In genomic region chr5:77374945-77375344, GRCm38 (mm10) we compare ENCODE assay signal across 18 mouse cellular contexts. TPM values are rescaled to one million over a fixed set of nuclear protein-coding genes. Genes with fewer than 3 reads are reported as not detected.
DNase-seq lines count a peak whose midpoint lies in the region; ATAC-seq and TF ChIP-seq lines count a peak whose summit lies in the region.
"Had no signal": no experiment of that assay in that cellular context is flagged by ENCODE, and none has a peak within 500 bp of the region (broad histone marks: within the 10 kb centered on the region; RNA-seq: fewer than 3 reads in every experiment).

No protein-coding gene starts in this region.

- H3K4me3 ChIP-seq in gastrocnemius, adult 2 months = no peak overlapping the region
- H3K4me3 ChIP-seq in kidney, postnatal 0 days (replicated peaks; ENCODE audit: low read depth, low read length) = no peak overlapping the region
- H3K4me3 ChIP-seq in cerebellum, adult 2 months (replicated peaks; ENCODE audit: insufficient read depth, low read depth, low read length) = no peak overlapping the region
- H3K4me3 ChIP-seq: forebrain, embryonic 15.5 days; hindbrain, embryonic 12.5 days; liver, embryonic 12.5 days; neural tube, embryonic 15.5 days; stomach, embryonic 15.5 days had no signal

- no peaks in the 10 kb centered on the region for H3K27me3 ChIP-seq in kidney, postnatal 0 days (ENCODE audit: insufficient read depth, low read length)
- no peaks in the 10 kb centered on the region for H3K27me3 ChIP-seq in cerebellum, adult 2 months (ENCODE audit: control insufficient read depth, insufficient read depth, low read length)
- H3K27me3 ChIP-seq: forebrain, embryonic 15.5 days; hindbrain, embryonic 12.5 days; liver, embryonic 12.5 days; neural tube, embryonic 15.5 days; stomach, embryonic 15.5 days had no signal

- WGBS in kidney, postnatal 0 days = 47% methylated on average over 3 of the region's 3 CpGs
- 81% methylated on average over 3 of the region's 3 CpGs for WGBS in cerebellum, adult 2 months

- H3K4me1 ChIP-seq in kidney, postnatal 0 days (replicated peaks; ENCODE audit: insufficient read depth, low read length) = peaks cover 16% of the 10 kb centered on the region
- no peaks in the 10 kb centered on the region for H3K4me1 ChIP-seq in cerebellum, adult 2 months (ENCODE audit: control insufficient read depth, insufficient read depth, low read length)
- H3K4me1 ChIP-seq: forebrain, embryonic 15.5 days; hindbrain, embryonic 12.5 days; neural tube, embryonic 15.5 days had no signal

- no peak overlapping the region for H3K9ac ChIP-seq in kidney, postnatal 0 days (ENCODE audit: low read depth, low read length)
- H3K9ac ChIP-seq: forebrain, embryonic 15.5 days; hindbrain, embryonic 12.5 days; liver, embryonic 12.5 days; neural tube, embryonic 15.5 days; stomach, embryonic 15.5 days had no signal

- TF ChIP-seq POLR2A in cerebellum, adult 2 months (IDR thresholded peaks at IDR 0.05; ENCODE audit: borderline replicate concordance, insufficient read depth, low read length) = no peak

- ATAC-seq in kidney, postnatal 0 days (replicated peaks; ENCODE audit: low FRiP score, low read depth) = no peak; the same call in 1 of the 2 replicates
- peak; percentile 69 for ATAC-seq in megakaryocyte progenitor cell, adult 5-6 weeks (replicated peaks; ENCODE audit: poor library complexity)
- ATAC-seq: forebrain, embryonic 15.5 days; liver, embryonic 12.5 days had no signal

- TF ChIP-seq CTCF in gastrocnemius, adult 2 months (IDR thresholded peaks at IDR 0.05) = no peak
- TF ChIP-seq CTCF in kidney, postnatal 0 days (IDR thresholded peaks at IDR 0.05; ENCODE audit: low read depth) = no peak
- no peak for TF ChIP-seq CTCF in cerebellum, adult 2 months (IDR thresholded peaks at IDR 0.05; ENCODE audit: borderline replicate concordance, insufficient read depth, low read depth, low read length)

- H3K27ac ChIP-seq in gastrocnemius, adult 2 months = peak overlapping the region; percentile 68
- no peak overlapping the region for H3K27ac ChIP-seq in kidney, postnatal 0 days
- H3K27ac ChIP-seq in cerebellum, adult 2 months (ENCODE audit: insufficient read depth, low read length) = no peak overlapping the region
- H3K27ac ChIP-seq: forebrain, embryonic 15.5 days; hindbrain, embryonic 12.5 days; liver, embryonic 12.5 days; neural tube, embryonic 15.5 days; stomach, embryonic 15.5 days had no signal

- intact Hi-C loops in gastrocnemius, adult 2 months (cut with DNase I) = no loop called here

- H3K9me3 ChIP-seq in kidney, postnatal 0 days (replicated peaks; ENCODE audit: low read length) = no peaks in the 10 kb centered on the region
- H3K9me3 ChIP-seq: forebrain, embryonic 15.5 days; hindbrain, embryonic 12.5 days; liver, embryonic 12.5 days; neural tube, embryonic 15.5 days; stomach, embryonic 15.5 days had no signal

- H3K4me2 ChIP-seq in kidney, postnatal 0 days (ENCODE audit: low read length) = no peak overlapping the region
- H3K4me2 ChIP-seq: forebrain, embryonic 15.5 days; hindbrain, embryonic 12.5 days; liver, embryonic 12.5 days; neural tube, embryonic 15.5 days; stomach, embryonic 15.5 days had no signal

- no peaks in the 10 kb centered on the region for H3K36me3 ChIP-seq in kidney, postnatal 0 days (ENCODE audit: insufficient read depth, low read length)
- H3K36me3 ChIP-seq: forebrain, embryonic 15.5 days; hindbrain, embryonic 12.5 days; liver, embryonic 12.5 days; neural tube, embryonic 15.5 days; stomach, embryonic 15.5 days had no signal

- no peak for DNase-seq in gastrocnemius, adult 2 months
- DNase-seq in gastrocnemius, adult 8-10 months (ENCODE audit: low spot score in 2 of 2) = no peak
- peak; percentile 50 for DNase-seq in kidney, postnatal 0 days (ENCODE audit: low spot score)
- no peak for DNase-seq in kidney, postnatal 4 days
- DNase-seq in adipocyte (ENCODE audit: low spot score) = peak; percentile 64
- DNase-seq in spleen, adult 12 weeks (ENCODE audit: low spot score) = no peak
- DNase-seq in cerebellum, adult 2 months = no peak
- DNase-seq: adrenal gland, postnatal 25 days; B cell, adult 2 months; cerebellum, postnatal 10 days; gastrocnemius, postnatal 10 days; thymus, postnatal 25 days had no signal

RNA-seq across cellular contexts. Expression of gene Igfbp7, which starts 32.9 kb away (rescaled TPM):
- 10 to 100 TPM; 63.6 to 92.5 TPM for total RNA-seq in gastrocnemius, adult 2 months (2021)
- 10 to 100 TPM; 34.1 to 69.3 (median 46.6) TPM for total RNA-seq in gastrocnemius, adult 8-10 months (2022)
- 1,308 and 1,398 TPM in 2 replicates for polyA plus RNA-seq in kidney, postnatal 0 days (2015; fragmentation: Nextera tagmentation; extraction: Ambion mirVana)
- 0.96 and 1.5 TPM in 2 replicates for total RNA-seq in megakaryocyte progenitor cell, adult 5-6 weeks (2015)
- 0.44 and 0.79 TPM in 2 replicates for total RNA-seq in megakaryocyte progenitor cell, adult 5-6 weeks (2017)
- polyA plus RNA-seq in cerebellum, adult 2 months (2012; rRNA removed) = 82.5 and 96.5 TPM in 2 replicates

Comparison
In these comparisons a context has a peak if more than half of its experiments do, and no peak if none do; other contexts are left out.
1. DNase-seq: peak in kidney, postnatal 0 days (single experiment) and adipocyte (single experiment); none in gastrocnemius, adult 2 months (single experiment), gastrocnemius, adult 8-10 months (0 of 2), kidney, postnatal 4 days (0 of 2), spleen, adult 12 weeks (single experiment) and cerebellum, adult 2 months (0 of 2).
2. RNA of gene Igfbp7, which starts 32.9 kb away (total RNA-seq): 63.6 to 92.5 TPM in gastrocnemius, adult 2 months and 34.1 to 69.3 TPM in gastrocnemius, adult 8-10 months; 0.44 to 1.5 TPM in megakaryocyte progenitor cell, adult 5-6 weeks; every median in the first group is over 10 times any median in the second.